Mouse (Mus musculus): ENCODE data around the gene Adra1d. TPM values are rescaled to one million over a fixed set of nuclear protein-coding genes. Genes with fewer than 3 reads are reported as not detected.

Gene Adra1d
- polyA plus RNA-seq, 1 experiment from 2014 or later = 1.6 TPM

GRCm38 (mm10) chr2:131557896-131558295, 4.2 kb downstream of the Adra1d start:
- H3K4me1 ChIP-seq (ENCODE audit: control insufficient read depth, insufficient read depth, low read length) = peaks cover 8% of the 10 kb centered on the region; the same call in 1 of the 2 replicates
- no peaks in the 10 kb centered on the region for H3K9me3 ChIP-seq (ENCODE audit: control insufficient read depth, low read length)
- H3K9ac ChIP-seq (ENCODE audit: low read depth, low read length) = no peak overlapping the region
- no peak for ATAC-seq (ENCODE audit: low read depth)
- peaks cover 58% of the 10 kb centered on the region for H3K27me3 ChIP-seq (replicated peaks; ENCODE audit: control insufficient read depth, insufficient read depth, low read length)
- H3K4me3 ChIP-seq (ENCODE audit: low read depth, low read length) = no peak overlapping the region
- no peaks in the 10 kb centered on the region for H3K36me3 ChIP-seq (ENCODE audit: control insufficient read depth, insufficient read depth, low read length)
- 77% methylated on average over 2 of the region's 2 CpGs for WGBS
- H3K27ac ChIP-seq (replicated peaks; ENCODE audit: low read depth, low read length) = no peak overlapping the region
- DNase-seq (ENCODE audit: low spot score) = no peak
- no peak overlapping the region for H3K4me2 ChIP-seq (ENCODE audit: low read depth, low read length)

GRCm38 (mm10) chr2:131552736-131553400, 9.2 kb downstream of the Adra1d start:
- H3K4me3 ChIP-seq (ENCODE audit: low read depth, low read length) = no peak overlapping the region
- H3K27me3 ChIP-seq (replicated peaks; ENCODE audit: control insufficient read depth, insufficient read depth, low read length) = peaks cover 22% of the 10 kb centered on the region
- H3K9me3 ChIP-seq (ENCODE audit: control insufficient read depth, low read length) = no peaks in the 10 kb centered on the region
- no peak overlapping the region for H3K27ac ChIP-seq (replicated peaks; ENCODE audit: low read depth, low read length)
- no peaks in the 10 kb centered on the region for H3K36me3 ChIP-seq (ENCODE audit: control insufficient read depth, insufficient read depth, low read length)
- no peak overlapping the region for H3K9ac ChIP-seq (ENCODE audit: low read depth, low read length)
- no peaks in the 10 kb centered on the region for H3K4me1 ChIP-seq (ENCODE audit: control insufficient read depth, insufficient read depth, low read length)
- 29% methylated on average over 9 of the region's 9 CpGs for WGBS
- H3K4me2 ChIP-seq (ENCODE audit: low read depth, low read length) = no peak overlapping the region
- ATAC-seq (ENCODE audit: low read depth) (no peak), DNase-seq (ENCODE audit: low spot score) (no peak)

DNA sequence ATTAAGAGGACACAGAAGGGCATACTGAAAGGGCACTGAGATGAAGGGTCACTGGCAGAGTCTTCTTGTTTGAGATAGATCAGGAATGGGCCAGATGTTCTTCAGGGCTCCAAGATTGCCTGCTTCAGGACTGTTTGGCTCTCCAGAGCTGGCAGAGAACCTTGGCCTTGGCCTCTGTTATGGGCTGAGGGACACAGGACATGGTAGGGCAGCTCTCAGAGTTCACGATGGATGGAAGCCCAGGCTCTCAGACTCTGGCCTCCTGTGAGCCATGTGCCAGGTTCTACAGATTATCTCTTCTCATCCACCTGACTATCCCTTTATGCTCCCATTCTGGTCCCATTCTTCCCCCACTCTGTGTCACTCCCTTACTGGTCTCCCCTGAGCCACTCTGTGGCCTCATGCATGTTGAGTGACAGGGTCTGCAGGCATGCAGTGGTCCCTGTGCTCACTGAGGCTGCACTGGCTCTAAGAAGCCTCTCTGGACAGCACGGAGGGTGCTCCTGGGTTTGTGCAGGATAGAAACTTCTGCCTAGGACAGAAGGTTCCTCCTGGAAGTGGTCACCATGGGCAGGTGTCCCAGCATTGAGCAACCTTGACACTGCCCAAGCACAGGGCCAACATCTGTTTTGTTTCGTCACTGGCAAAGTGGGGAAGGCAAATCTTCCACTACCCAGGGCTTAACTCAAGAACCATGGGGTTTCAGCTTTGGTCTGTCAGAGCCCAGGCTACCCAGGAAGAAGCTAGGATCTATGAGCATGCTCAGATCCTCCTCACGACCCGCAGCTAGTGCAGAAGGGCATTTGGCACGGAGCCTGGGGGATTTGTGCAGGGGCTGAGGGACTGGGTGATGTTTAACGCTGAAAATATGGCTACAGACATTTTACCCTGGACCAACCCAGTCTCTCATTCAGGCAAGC, 10.1 kb downstream of the Adra1d start:
- Histone ChIP-seq H3K9ac (ENCODE audit: low read depth, low read length) (no peak overlapping the region), H3K4me2 (ENCODE audit: low read depth, low read length) (no peak overlapping the region), H3K4me3 (ENCODE audit: low read depth, low read length) (no peak overlapping the region), H3K36me3 (ENCODE audit: control insufficient read depth, insufficient read depth, low read length) (no peaks in the 10 kb centered on the region), H3K27me3 (replicated peaks; ENCODE audit: control insufficient read depth, insufficient read depth, low read length) (peaks cover 27% of the 10 kb centered on the region), H3K27ac (replicated peaks; ENCODE audit: low read depth, low read length) (no peak overlapping the region), H3K9me3 (ENCODE audit: control insufficient read depth, low read length) (no peaks in the 10 kb centered on the region), H3K4me1 (ENCODE audit: control insufficient read depth, insufficient read depth, low read length) (no peaks in the 10 kb centered on the region)
- ATAC-seq (ENCODE audit: low read depth) = no peak
- 55% methylated on average over 7 of the region's 7 CpGs for WGBS
- no peak for DNase-seq (ENCODE audit: low spot score)

GRCm38 (mm10) chr2:131550906-131551305, 11.2 kb downstream of the Adra1d start:
- Histone ChIP-seq H3K4me2 (ENCODE audit: low read depth, low read length) (no peak overlapping the region), H3K36me3 (ENCODE audit: control insufficient read depth, insufficient read depth, low read length) (no peaks in the 10 kb centered on the region), H3K27ac (replicated peaks; ENCODE audit: low read depth, low read length) (no peak overlapping the region), H3K4me3 (ENCODE audit: low read depth, low read length) (no peak overlapping the region), H3K27me3 (replicated peaks; ENCODE audit: control insufficient read depth, insufficient read depth, low read length) (peaks cover 38% of the 10 kb centered on the region), H3K9ac (ENCODE audit: low read depth, low read length) (no peak overlapping the region), H3K4me1 (ENCODE audit: control insufficient read depth, insufficient read depth, low read length) (peaks cover 3% of the 10 kb centered on the region), H3K9me3 (ENCODE audit: control insufficient read depth, low read length) (no peaks in the 10 kb centered on the region)
- 100% methylated on average over 1 of the region's 2 CpGs for WGBS
- no peak for ATAC-seq (ENCODE audit: low read depth)
- DNase-seq (ENCODE audit: low spot score) = no peak

- Histone ChIP-seq H3K27me3 (replicated peaks; ENCODE audit: control insufficient read depth, insufficient read depth, low read length) (peaks cover 42% of the 10 kb centered on the region), H3K4me3 (ENCODE audit: low read depth, low read length) (no peak overlapping the region), H3K9me3 (ENCODE audit: control insufficient read depth, low read length) (no peaks in the 10 kb centered on the region), H3K4me1 (ENCODE audit: control insufficient read depth, insufficient read depth, low read length) (peaks cover 5% of the 10 kb centered on the region), H3K27ac (replicated peaks; ENCODE audit: low read depth, low read length) (no peak overlapping the region), H3K36me3 (ENCODE audit: control insufficient read depth, insufficient read depth, low read length) (no peaks in the 10 kb centered on the region), H3K9ac (ENCODE audit: low read depth, low read length) (no peak overlapping the region), H3K4me2 (ENCODE audit: low read depth, low read length) (no peak overlapping the region)
- WGBS = 70% methylated on average over 2 of the region's 2 CpGs
- no peak for ATAC-seq (ENCODE audit: low read depth)
- DNase-seq (ENCODE audit: low spot score) = no peak
Measured at GRCm38 (mm10) chr2:131550474-131550873, 11.6 kb downstream of the Adra1d start.

- Histone ChIP-seq H3K36me3 (ENCODE audit: control insufficient read depth, insufficient read depth, low read length) (no peaks in the 10 kb centered on the region), H3K27me3 (replicated peaks; ENCODE audit: control insufficient read depth, insufficient read depth, low read length) (peaks cover 44% of the 10 kb centered on the region), H3K4me2 (ENCODE audit: low read depth, low read length) (no peak overlapping the region), H3K9me3 (ENCODE audit: control insufficient read depth, low read length) (no peaks in the 10 kb centered on the region), H3K27ac (replicated peaks; ENCODE audit: low read depth, low read length) (no peak overlapping the region), H3K4me1 (ENCODE audit: control insufficient read depth, insufficient read depth, low read length) (peaks cover 5% of the 10 kb centered on the region), H3K4me3 (ENCODE audit: low read depth, low read length) (no peak overlapping the region), H3K9ac (ENCODE audit: low read depth, low read length) (no peak overlapping the region)
- no peak for ATAC-seq (ENCODE audit: low read depth)
- WGBS = 85% methylated on average over 5 of the region's 5 CpGs
- DNase-seq (ENCODE audit: low spot score) = no peak
Measured at GRCm38 (mm10) chr2:131549090-131549489, 13.0 kb downstream of the Adra1d start.

DNA sequence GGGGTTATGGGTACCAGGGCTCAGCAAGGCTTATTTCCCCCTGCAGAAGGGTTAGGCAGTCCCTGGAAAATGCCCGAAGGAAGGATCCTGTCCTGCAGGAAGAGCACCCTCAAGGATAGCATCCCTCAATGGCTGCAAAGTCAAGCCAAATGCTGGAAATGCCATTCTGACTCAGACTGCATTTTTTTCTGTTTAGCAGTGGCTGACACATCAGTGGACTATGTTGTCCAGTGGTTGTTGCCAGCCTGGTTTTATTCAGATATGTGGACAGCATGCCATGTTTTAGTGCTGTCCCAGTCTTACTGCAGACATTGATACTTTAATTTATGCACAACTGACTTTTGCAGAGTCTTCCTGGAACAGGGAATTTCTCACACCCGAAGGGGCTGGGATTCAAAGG, 13.8 kb downstream of the Adra1d start:
- Histone ChIP-seq H3K9ac (ENCODE audit: low read depth, low read length) (no peak overlapping the region), H3K4me1 (ENCODE audit: control insufficient read depth, insufficient read depth, low read length) (peaks cover 5% of the 10 kb centered on the region), H3K4me2 (ENCODE audit: low read depth, low read length) (no peak overlapping the region), H3K27me3 (replicated peaks; ENCODE audit: control insufficient read depth, insufficient read depth, low read length) (peaks cover 44% of the 10 kb centered on the region), H3K9me3 (ENCODE audit: control insufficient read depth, low read length) (no peaks in the 10 kb centered on the region), H3K36me3 (ENCODE audit: control insufficient read depth, insufficient read depth, low read length) (no peaks in the 10 kb centered on the region), H3K27ac (replicated peaks; ENCODE audit: low read depth, low read length) (no peak overlapping the region), H3K4me3 (ENCODE audit: low read depth, low read length) (no peak overlapping the region)
- 71% methylated on average over 2 of the region's 2 CpGs for WGBS
- DNase-seq (ENCODE audit: low spot score) = no peak
- ATAC-seq (ENCODE audit: low read depth) = no peak

DNA sequence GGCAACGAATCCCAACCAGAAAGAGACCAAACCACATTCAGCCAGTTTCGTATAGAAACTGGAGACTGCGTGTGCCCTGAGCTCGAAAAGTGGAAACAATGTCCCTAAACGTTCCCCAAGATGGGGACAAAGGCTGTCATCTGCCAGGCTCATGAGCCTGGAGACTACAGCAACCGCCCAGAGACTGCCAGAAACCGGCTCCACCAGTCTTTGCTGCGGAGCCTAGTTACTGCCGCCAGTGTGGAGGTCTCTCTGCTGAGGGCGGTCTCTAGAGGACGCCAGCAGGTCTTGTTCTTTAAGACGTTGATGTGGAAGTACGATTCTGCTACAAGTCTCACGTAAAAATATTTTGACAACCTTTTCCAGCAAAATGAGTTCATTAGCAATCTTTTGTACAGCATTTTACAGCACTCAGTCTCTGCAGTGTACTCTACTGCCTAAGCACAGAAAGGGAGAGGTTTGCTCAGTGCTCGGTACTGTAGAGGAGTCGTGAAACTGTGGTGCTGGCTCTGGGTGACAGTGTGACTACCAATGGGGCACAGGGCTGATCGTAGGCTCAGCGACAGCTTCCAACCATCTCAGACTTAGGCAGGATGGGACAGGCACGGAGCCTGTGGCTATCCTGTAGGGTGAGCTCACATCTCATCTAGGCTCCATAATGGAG, 15.2 kb downstream of the Adra1d start:
- peak; percentile 70 for ATAC-seq (ENCODE audit: low read depth)
- Histone ChIP-seq H3K4me2 (ENCODE audit: low read depth, low read length) (peak overlapping the region; percentile 75), H3K27ac (replicated peaks; ENCODE audit: low read depth, low read length) (no peak overlapping the region), H3K4me3 (ENCODE audit: low read depth, low read length) (peak overlapping the region; percentile 41), H3K9me3 (ENCODE audit: control insufficient read depth, low read length) (no peaks in the 10 kb centered on the region), H3K27me3 (replicated peaks; ENCODE audit: control insufficient read depth, insufficient read depth, low read length) (peaks cover 40% of the 10 kb centered on the region), H3K9ac (ENCODE audit: low read depth, low read length) (no peak overlapping the region), H3K4me1 (ENCODE audit: control insufficient read depth, insufficient read depth, low read length) (peaks cover 5% of the 10 kb centered on the region), H3K36me3 (ENCODE audit: control insufficient read depth, insufficient read depth, low read length) (no peaks in the 10 kb centered on the region)
- WGBS = 10% methylated on average over 19 of the region's 19 CpGs
- DNase-seq (ENCODE audit: low spot score) = peak; percentile 81
